Mouse (Mus musculus): Measurements from ENCODE around the gene Anapc11. TPM values are rescaled to one million over a fixed set of nuclear protein-coding genes. Genes with fewer than 3 reads are reported as not detected.

Anapc11 gene
- total RNA-seq, 2 experiments from 2014 or later = 113 to 115 TPM

DNA sequence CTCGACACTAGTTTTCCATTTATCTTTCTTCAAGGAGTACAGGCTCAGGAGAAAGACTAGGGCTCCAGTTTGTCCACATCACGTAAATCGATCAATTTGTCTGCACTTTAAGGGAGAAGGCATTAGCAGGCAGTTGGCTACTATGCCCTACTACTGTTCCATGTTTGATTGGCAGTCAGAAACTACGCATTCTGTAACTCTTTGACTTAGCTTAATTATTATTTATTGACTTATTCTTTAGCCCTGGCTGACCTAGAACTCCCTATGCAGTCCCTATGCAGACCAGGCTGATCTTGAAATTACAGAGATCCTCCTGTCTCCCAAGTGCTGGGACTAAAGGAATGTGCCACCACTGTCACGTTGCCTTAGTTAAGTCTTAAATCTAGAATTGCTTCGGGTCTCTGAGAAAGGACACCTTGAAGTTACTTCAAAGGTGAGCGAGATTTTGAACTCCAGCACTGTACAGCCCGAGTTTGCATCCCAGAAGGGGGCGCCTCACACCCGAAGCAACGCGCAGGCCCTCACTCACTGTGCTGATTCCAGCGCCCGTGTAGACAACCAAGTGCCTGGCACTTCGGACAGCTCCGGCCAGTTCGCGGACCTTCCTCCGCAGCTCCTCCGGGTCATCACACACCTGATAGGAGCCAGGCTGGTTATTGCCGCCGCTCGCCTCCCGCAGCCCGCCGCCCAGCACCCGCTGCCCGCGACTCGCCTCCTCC, 25.9 kb downstream of the Anapc11 start:
- intact Hi-C loops (cut with DNase I) = loop anchor here (10.0 kb wide), 1 partner anchor 91 kb away; the partner anchor contains the start of genes Cenpx and Lrrc45
- peak; percentile 69 for DNase-seq

DNA sequence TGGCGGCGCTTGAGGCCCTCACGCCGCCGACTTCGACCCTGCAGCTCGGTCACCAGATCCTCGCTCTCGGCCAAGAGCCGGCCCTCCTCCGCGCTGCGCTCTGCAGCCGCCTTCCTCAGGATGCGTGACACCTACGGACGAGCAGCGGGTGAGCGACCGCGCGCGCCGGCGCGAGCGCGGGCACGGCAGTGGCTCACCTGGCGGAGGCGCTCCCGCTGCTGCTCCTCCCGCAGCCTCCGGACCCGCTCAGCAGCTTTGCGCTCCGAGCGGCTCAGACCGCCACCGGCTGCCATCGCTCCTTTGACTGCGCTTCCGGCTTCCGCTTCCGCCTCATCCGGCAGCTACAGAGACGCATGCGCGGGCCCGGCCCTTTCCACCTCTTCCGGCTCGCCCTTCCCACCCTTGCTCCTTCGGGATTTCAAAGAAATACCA, 26.5 kb downstream of the Anapc11 start:
- intact Hi-C loops (cut with DNase I) = loop anchor here (10.0 kb wide), 1 partner anchor 90 kb away; the partner anchor contains the start of genes Cenpx and Lrrc45
- DNase-seq = peak; percentile 87

DNA sequence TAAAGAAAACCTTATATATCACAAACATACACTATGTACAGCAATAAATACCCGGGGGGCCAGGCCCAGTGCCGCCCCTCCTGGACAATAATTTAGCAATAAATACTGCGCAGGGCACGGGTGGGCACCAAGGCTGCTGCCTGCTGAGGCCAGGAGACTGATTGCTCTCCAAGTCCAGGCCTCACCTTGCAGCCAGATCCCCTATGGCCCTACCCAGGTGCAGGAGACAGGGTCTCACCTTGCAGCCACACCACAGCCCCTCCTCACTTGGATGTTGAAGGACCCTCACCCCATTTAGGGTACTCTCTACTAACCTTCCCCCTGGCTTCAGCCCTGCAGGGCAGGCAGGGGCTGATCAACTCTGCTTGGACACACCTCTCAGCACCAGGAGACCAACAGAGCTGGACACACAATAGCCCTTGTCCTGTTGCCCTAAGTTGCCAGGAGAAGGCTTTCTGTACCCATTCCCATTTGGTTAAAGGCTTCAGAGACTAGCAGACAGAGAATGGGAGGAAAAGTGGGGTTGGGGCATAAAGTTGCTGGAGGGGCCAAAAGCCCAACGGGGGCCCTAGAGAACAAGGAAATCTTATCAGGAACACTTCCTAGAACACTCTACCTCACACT, 27.0 kb downstream of the Anapc11 start, which contains the start of gene Sirt7:
Gene Sirt7, minus strand, starts transcription at position 89 of the 624 bp plus-strand sequence.
- intact Hi-C loops (cut with DNase I) = loop anchor here (10.0 kb wide), 1 partner anchor 90 kb away; the partner anchor contains the start of genes Cenpx and Lrrc45
- no peak for DNase-seq

DNA sequence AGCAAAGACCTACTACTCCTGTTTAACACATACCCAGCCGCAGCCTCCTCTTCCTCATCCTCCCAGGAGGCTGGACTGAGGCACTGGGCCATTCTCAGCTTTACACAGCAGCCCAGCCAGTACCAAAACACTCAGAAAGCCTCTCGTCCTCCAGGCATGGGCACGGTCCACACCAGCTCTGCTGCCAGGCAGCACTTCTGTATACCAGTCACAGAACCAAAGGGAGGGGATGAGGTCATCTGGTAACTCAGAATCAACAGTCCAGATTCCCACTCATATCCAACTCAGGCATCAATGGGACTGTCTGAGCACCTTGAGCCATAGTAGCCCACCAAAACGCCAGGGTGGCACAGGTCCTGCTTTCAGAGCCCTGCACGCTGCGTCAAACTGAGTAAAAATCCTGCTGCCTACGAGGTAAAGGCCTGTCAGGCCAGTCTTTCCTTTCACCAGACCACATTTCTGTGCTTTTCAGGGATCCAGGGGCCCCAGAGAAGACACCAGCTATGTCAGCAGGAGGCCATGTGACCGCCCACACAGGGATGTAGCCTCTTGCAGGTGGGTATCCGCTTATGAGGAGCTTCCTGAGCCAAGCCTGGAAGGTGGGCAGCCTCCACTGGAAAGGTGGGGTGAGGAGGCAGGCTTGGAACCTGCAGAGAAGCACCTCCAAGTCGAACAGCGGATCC, 28.7 kb downstream of the Anapc11 start:
- DNase-seq = no peak
- intact Hi-C loops (cut with DNase I) = loop anchor here (10.0 kb wide), 1 partner anchor 88 kb away; the partner anchor contains the start of genes Cenpx and Lrrc45

DNA sequence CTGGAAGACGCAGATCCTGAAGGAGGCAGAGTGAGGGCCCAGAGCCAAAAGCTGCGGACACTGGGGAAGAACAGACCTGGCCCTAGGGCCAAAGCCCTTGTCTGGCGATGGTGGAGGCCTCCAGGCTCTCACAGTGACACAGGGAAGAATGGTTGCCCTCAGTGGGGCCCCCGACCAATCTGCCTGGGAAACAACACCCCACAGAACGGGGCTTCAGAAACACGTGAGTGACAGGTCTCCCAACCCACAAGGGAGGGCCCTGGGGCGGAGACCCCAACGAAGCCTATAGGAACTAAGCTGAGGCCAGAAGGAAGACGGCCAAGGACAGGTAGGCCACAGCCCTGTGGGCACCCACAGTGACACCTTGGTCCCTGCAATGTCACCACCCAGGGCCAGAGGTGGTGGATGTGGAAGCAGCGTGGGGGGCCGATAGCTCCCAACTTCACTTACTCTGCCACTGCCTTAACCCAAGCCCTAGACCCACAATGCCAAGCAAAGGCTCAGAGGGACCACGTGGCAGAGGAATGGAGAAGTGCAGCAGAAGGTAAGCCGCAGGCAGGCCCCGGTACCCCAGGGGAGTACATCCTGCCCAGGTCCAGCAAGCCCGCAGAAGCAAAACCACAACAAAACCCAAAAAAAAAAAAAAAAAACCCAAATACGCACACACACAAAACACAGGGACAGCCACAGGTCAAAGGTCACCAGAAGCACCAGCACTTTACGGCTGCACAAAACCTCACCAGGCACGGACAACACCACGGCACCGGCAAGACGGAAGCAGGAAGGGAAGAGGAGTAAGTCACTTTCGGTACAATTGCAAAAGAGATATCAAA, 29.5 kb downstream of the Anapc11 start:
- no peak for DNase-seq
- intact Hi-C loops (cut with DNase I) = loop anchor here (10.0 kb wide), 1 partner anchor 87 kb away; the partner anchor contains the start of genes Cenpx and Lrrc45

DNA sequence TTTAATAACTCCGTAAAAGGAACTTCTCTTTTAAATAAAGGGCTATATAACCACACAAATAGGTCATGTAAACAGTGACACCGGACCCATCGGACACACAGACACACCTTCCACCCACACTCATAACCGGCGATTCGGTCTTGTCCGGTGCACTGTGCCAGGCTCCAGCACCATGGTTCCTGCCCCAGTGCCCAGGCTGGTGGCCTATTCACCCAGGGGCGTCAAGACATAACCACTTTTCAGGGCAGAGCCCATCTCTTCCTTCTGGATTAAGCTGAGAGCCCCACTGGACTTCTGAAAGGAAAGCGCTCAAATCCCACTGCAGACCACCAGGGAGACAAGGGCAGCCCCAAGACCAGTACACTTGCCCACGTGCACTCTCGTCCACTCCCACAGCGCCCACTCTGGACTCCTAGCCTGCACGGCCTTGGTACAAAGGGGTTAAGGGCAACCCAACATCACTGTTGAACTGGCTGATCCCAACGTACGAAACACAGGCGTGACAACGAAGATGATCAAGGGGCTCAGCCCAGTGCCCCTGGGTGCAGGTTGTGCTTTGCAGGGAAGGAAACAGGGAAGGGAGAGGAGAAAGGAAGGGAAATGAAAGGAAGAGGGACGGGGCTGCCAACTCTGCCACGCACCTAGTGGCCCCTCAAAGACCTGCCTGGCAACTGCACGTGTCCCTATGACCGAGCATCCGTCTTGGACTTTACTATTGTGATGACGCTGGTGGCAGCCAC, 30.6 kb downstream of the Anapc11 start:
- intact Hi-C loops (cut with DNase I) = loop anchor here (10.0 kb wide), 1 partner anchor 86 kb away; the partner anchor contains the start of genes Cenpx and Lrrc45
- no peak for DNase-seq

DNA sequence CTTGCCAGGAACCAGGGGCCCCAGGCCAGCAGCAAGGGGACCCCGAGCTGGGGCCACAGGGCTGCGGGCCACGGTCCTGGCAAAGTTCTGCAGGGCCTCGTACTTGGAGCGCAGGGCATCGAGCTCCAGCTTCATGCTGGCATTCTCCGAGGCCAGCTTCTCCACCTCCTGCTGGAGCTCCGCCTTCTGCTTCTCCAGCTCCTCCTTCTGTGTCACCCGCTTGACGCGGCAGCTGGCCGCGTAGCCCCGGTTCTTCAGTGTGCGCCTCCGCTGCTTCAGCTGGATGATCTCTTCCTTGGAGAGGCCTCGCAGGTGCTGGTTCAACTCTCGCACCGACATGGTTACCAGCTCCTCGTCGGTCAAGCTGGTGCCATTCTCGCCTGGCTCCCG, 31.1 kb downstream of the Anapc11 start:
- intact Hi-C loops (cut with DNase I) = loop anchor here (10.0 kb wide), 1 partner anchor 85 kb away; the partner anchor contains the start of genes Cenpx and Lrrc45
- DNase-seq = no peak

DNA sequence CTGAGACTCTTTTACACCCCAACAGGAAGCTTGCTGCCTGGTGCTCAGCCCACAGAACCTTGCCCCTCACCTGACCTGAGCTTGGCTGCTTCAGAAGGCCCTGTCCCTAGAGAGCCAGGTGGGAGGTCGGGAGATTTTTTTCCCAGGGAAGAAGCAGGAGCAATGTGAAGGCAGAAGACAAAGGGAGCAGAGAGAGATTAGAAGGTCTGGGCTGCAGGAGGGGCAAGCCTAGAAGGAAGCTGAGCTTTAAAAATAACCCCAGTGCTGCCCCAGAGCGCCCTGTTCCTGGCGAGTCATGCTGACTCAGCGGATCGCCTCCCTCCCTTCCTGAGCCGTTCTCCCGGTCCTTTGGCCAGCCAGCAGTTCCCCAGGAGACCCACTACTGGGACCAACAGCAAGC, 31.7 kb downstream of the Anapc11 start:
- DNase-seq = no peak
- intact Hi-C loops (cut with DNase I) = loop anchor here (10.0 kb wide), 1 partner anchor 85 kb away; the partner anchor contains the start of genes Cenpx and Lrrc45

DNA sequence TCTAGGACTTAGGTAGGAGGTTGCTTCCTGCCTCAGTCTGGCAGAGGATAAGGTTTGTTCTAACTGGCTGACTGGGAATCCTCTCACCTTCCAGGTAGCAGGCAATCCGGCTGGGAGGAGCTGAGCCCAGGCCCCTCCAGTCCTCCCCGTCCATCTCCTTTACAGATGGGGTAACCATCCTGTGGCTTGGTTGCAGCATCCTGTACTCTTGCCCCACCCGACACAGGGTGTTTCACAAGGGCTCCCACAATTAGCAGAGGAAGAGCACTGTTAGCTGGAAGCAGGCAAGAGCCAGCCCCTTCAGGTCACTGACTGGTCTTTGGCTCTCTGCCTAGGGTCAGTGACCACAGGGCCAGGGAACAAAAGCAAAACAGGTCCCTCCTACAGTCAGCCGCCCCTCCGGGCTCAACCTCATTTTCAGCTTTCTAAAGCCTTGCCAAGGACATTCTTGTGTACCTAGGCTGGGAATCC, 32.2 kb downstream of the Anapc11 start:
- intact Hi-C loops (cut with DNase I) = no loop called here
- no peak for DNase-seq

DNA sequence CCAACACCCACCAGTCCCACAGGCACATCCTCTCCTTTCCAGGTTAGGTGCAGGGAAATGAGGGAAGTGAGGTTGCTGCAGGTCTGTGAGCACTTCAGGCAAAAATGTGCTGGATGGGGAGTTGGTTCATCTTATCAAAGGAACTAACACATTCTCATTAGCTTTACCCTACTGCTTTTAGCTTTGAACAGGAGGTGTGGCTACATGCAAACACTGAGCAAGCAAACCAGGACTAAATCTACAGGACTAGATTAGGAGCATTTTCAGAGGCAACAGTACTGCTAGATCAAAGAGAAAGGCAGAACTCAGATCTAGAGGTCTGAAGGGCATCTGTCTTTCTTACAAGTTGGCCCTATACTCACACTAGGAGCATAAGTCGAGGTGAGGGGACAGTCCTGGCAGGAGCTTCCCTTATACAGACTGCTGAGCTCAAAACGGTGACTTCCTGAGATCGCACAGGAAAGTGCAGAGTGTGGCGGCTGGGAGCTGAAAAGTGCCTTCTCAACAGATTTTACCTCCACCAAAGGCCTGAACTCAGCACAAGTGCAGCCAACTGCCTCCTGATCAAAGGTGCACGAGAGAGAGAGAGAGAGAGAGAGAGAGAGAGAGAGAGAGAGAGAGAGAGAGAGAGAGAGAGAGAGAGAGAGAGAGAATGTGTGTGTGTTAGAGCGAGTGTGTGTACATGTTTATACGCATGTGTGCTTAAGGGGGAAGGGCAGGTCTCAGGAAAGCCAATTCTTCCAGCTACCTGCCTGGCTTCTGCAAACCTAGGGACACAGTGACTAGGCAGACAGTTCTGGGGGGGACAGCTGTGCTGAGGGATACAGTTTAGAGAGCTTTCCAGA, 32.9 kb downstream of the Anapc11 start:
- intact Hi-C loops (cut with DNase I) = no loop called here

DNA sequence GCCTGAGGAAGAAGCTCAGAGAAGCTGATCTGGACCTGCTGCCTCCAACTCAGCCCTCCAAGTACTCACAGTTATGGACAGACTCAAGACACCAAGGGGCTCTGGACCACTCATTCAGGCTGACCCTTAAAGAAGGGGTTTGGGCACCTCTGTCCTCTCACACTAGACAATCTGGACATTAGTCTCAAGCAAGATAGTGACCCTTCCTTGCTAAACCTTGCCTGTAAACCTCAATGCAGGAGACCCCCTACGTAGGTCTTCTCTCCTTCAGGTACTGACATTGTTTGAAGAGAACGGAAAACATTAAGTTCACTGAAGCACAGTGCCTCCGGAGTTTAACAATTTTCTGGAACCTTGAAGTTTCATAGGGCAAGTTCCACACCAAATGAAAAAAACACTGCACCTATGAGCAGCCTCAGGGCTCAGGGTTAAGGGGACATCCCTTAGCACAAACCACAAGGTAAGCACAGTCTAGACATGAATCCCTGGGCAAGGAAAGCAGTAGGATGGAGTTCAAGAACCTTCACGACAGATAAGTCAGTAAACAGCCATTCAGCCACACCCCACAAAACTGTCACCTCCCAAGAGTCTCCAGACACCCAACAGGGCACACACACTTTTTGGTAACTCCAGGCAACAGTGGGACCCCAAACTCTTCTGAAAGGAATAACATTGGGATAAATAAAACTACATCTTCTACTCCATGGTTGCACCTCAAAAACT, 33.7 kb downstream of the Anapc11 start:
- no peak for DNase-seq
- intact Hi-C loops (cut with DNase I) = no loop called here

More for the DNA sequence above, 32.9 kb downstream of the Anapc11 start:
- DNase-seq = no peak

DNA sequence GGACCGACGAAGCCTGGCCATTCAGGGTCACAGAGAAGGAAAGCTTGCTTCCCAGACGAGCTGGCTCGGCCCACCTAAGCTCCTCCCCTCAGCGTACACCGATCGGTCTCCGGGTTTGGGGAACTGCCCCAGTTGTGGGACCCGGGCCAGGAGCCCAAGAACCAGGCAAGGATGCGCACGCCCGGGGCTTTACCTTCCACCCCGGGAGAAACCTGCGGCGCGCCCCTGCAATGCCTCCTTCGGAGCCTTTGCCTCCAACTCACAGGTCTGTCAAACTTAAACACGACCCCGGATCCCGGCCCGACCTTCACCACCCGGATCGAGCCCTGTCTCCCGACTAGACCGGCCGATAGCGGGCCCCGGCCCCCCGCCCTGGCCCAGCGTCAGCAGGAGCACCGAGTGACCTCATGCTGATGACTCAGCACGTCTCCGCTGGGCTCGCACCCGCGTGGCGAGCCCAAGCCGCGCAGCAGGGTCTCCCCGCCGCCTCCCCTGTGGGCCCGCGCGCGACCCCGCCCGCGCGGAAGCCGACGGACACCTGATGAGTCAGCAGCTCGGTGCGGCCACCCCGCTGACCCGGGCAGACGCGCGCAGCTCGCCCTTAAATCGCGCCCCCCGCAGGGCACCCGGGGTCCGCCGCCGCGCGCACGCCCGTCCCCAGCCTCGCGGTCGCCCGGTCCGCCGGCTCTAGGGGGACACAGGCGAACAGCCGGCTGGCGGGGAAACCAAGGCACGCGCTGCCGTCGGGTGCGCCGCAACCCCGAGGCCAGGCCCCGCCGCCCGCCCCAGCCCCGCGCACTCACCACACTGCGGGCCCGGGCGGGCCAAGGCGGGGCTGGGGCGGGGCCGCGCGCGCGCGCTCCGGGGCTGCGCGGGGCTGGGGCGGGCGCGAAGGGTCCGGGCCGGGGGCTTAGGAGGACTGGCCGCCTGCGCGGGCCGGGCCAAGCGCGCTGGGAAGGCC, 34.6 kb downstream of the Anapc11 start:
- peak; percentile 52 for DNase-seq
- intact Hi-C loops (cut with DNase I) = no loop called here

DNA sequence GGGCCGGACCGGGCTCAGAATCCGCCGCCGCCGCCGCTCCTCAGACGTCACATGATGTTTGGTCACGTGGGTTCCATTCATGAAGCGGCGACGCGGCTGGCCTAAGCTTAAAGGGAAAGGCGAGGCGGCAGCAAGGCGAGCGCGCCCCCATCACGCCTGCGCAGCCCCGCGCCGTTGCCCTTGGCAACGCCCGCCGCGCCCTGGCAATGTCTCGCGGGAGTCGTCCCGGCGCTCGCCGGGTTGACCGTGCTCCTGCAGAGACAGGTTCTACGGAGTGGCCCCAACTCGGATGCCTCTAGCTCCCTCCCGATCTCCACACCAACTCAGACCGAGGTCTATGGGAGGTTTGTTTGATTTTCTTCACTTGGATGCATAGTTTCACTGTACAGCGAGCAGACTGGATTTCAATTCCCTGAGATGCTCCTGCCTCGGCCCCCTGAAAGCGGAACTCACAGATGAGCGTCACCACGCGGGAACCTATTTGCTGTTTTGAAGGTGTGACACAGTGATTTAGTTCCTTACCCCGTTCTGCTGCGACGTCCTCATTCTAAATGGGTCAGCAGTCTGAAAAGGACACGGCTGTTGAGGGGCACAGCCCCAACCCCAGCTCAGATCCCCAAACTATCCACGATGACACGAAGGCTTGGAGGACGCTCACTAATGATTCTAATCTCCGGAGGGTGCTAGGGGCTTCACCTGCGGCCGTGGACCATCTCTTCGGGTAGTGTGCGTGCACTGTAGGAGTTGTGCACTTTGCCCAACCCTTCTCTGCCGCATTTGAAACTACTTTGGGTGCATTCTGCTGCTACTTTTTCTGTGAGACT, 35.5 kb downstream of the Anapc11 start, which contains the start of gene Mafg:
Gene Mafg, minus strand, starts transcription at position 81 of the 824 bp plus-strand sequence.
- intact Hi-C loops (cut with DNase I) = no loop called here
- peak; percentile 94 for DNase-seq

DNA sequence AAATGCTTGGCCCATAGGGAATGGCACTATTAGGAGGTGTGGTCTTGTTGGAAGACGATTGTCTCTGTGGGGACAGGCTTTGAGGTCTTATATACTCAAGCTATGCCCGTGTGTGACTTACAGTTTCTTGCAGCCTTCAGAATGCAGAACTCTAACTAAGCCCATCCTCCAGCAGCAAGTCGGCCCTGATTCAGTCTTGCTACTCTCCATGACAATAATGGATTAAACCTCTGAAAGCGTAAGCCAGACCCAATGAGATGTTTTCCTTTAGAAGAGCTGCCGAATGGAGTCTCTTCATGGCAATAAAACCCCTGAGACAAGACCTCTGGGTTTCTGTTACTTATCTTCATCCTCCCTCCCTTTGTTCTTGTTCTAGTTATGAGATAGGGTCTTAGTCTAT, 36.6 kb downstream of the Anapc11 start:
- intact Hi-C loops (cut with DNase I) = no loop called here

DNA sequence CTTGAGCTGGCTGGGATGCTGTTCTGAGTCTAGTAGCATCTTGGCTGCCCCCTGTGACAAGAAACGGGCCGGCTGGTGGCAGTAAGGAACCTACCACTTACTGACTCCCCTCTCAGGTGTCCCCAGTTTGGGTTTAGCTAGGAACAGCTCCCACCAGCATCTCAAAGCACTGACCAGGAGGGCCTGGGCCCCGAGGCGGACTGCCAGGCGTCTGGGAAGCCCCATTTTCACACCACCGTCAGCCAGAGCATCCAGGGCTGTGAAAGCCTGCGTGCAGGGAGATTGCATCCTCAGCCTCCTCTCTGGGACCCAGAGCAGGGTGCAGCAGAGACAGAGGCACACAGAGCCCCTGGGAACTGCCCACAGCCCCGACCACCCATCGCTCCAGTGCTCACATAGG, 43.0 kb downstream of the Anapc11 start:
- intact Hi-C loops (cut with DNase I) = no loop called here
- DNase-seq = no peak

More for the DNA sequence above, 36.6 kb downstream of the Anapc11 start:
- DNase-seq = no peak

DNA sequence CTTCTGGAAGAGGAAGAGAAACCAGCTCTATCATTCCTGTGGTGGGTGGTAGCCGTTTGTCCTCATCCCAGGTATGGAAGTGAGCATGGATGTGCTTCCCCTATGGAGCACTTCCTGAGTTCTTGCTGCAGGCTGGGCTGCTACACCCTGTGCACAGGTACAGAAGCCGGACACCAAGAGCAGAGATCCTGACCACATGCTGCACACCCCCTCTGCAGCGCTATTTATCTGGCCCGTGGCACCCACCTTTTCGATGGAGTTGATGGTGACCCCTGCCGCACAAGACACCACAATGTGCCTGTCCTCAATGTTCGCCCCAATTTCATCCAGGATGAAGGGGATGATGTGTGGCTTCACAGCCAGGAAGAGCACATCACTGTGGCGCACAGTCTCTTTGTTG, 43.6 kb downstream of the Anapc11 start:
- intact Hi-C loops (cut with DNase I) = no loop called here

More for the DNA sequence above, 43.6 kb downstream of the Anapc11 start:
- no peak for DNase-seq

All from left cerebral cortex, postnatal 4 days (tissue).